Mouse (Mus musculus) stomach, adult 2 months (tissue): Measurements from ENCODE around the gene Npas4. TPM values are rescaled to one million over a fixed set of nuclear protein-coding genes. Genes with fewer than 3 reads are reported as not detected.

ENCODE experiments used
- polyA plus RNA-seq: library from polyadenylated mRNA; depleted of rRNA; stranded (reverse); fragments of >200 nt; gene quantifications from 2 replicates; pipeline ENCODE4 v1.2.3, GENCODE M21; 2012; rRNA removed

Npas4 gene
- 2.9 and 3.7 TPM in 2 replicates for polyA plus RNA-seq

DNA sequence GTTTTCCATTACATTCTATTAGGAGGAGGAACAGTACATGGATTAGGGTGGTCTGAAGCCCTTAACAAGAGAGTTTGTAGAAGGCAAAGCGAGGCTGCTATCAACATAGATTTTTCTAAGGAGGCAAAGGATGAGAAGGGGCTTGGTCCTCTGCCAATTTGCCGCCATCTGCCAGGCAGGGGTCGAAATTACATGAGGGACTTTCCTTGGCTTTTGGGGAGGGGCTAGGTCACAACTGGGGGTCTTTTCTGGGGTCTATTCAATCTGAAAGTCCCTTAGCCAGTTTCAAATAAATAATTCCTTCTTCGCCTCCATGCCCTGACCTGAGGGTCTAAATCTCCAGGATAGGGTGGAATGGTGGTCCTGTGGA, at the start of gene Npas4:
TSS of gene Npas4 (minus strand) at position 61 of the 370 bp plus-strand sequence.

DNA sequence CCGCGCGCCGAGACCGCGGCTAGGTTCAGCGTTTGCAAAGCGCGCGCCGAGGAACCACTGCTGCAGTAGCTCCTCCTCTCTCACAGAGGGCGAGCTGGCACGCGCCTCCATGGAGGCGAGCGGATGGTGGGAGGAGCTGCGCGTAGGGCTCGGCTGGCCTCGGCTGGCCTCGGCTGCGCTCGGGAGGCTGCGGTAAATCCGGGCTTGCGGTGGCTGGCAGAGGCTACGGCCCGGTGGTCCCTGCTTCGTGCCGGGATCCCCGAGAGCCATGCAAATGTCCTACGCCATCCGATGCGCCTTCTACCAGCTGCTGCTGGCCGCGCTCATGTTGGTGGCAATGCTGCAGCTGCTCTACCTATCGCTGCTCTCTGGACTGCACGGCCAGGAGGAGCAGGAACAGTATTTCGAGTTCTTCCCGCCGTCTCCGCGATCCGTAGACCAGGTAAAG, 48.6 kb upstream of the Npas4 start, which contains the start of the genes B4gat1 and AC124502.3:
TSS of gene B4gat1 (plus strand) at position 118 of the 448 bp plus-strand sequence.
TSS of gene AC124502.3 (plus strand) at position 183 of the 448 bp plus-strand sequence.

DNA sequence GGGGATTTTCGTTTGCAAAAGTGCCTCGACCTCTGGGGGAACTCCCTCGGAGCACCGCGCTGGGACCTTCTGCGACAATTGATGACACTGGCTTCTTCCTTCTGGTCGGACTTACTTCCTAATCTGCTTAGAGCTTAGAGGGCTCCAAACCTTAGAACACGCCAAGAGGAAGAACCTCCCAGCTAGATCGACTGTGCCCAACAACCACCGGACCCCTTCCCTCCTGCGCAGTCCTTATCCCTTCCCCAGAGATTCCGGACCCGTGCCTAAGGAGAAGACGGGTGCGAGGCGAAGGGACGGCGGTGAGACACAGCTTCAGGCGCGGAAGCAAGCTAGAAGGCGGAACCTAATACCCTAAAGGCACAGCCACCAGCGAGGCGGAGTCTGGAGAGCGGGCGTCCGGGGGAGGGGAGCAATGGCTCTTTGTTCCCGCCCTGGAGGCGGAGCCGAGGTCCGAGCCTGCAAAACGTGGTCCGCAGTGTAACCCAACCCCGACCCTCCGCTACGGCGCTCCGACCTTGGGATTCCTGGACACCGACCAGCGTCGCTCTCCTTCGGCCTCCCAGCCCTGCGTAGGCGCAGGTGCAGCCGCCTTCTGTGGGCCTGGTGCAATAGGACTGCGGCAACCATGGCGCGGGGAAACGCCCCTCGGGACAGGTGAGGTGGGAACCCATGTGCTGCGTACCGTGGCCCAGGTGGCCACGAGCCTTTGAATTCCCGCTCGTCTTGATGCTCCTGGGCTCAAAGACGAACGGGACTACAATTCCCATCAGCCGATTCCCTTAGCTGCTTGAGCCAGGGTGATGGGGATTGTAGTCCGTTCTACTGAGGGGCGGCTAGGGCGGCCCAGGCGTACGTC, 33.7 kb upstream of the Npas4 start, which contains the start of gene Slc29a2:
TSS of gene Slc29a2 (plus strand) at position 240 of the 859 bp plus-strand sequence.

DNA sequence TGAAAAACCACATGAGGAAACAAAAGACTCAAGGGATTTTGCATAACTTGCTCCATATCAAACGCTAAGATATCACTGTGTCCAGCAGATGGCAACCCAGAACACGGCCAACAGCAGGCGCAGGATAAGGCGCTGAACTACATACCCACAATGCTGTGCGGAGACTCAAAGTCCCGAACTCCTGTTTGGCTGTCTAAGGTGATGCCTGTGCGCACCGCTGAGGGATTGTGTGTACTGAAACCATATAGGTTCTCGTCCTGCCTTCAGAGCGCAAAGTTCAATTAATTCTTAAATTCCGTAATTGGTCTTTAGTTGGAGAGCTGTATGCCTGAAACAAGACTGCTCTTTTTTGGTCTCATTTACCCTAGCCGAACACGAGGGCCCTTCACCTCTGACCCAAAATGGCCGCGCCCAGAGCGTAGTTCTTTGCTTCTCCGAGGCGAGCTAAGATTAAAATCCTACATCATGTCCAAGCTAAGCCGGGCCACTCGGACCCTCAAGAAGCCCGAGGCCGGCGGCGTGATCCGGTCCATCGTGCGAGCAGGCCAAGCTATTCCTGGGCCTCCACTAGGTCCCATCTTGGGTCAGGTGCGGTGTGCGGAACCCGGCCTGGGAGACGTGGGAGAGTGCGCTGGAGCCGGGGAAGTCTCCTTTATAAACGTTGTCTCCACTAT, 28.1 kb downstream of the Npas4 start, which contains the start of gene Mrpl11:
TSS of gene Mrpl11 (plus strand) at position 220 of the 674 bp plus-strand sequence.

GRCm38 (mm10) chr19:4942551-4943252, 47.4 kb downstream of the Npas4 start, which contains the start of gene Peli3:
Peli3 (minus strand) TSS chr19:4943127.

Other genes with a start within 250 kb of the Npas4 start
- gene Rbm4b, start 233.8 kb downstream of the Npas4 start, polyA plus RNA-seq: 1.8 and 1.9 TPM in 2 replicates
- gene Rbm4, start 196.4 kb downstream of the Npas4 start, polyA plus RNA-seq: 7.1 and 8.2 TPM in 2 replicates
- 10.9 and 14.2 TPM in 2 replicates for gene Gm21992, start 178.7 kb downstream of the Npas4 start, polyA plus RNA-seq
- gene Rbm14, start 178.7 kb downstream of the Npas4 start, polyA plus RNA-seq: 32.4 and 33.3 TPM in 2 replicates
- 23.8 and 24.3 TPM in 2 replicates for gene Ccs, start 151.0 kb downstream of the Npas4 start, polyA plus RNA-seq
- gene Ccdc87, start 150.9 kb downstream of the Npas4 start, polyA plus RNA-seq: 0.02 TPM in 1 of 2 replicates, not detected in the other
- 45.7 and 55.3 TPM in 2 replicates for gene Ctsf, start 135.2 kb downstream of the Npas4 start, polyA plus RNA-seq
- 1.5 and 5.9 TPM in 2 replicates for gene Actn3, start 112.4 kb downstream of the Npas4 start, polyA plus RNA-seq
- gene Zdhhc24, start 111.6 kb downstream of the Npas4 start, polyA plus RNA-seq: 12.6 and 15.1 TPM in 2 replicates
- 1.3 and 1.4 TPM in 2 replicates for gene Bbs1, start 83.7 kb downstream of the Npas4 start, polyA plus RNA-seq
- 105 and 113 TPM in 2 replicates for gene Dpp3, start 62.0 kb downstream of the Npas4 start, polyA plus RNA-seq
- 2.4 and 2.7 TPM in 2 replicates for gene Peli3, start 47.2 kb downstream of the Npas4 start, polyA plus RNA-seq
- gene Mrpl11, start 28.2 kb downstream of the Npas4 start, polyA plus RNA-seq: 5.0 and 6.0 TPM in 2 replicates
- 4.5 and 5.5 TPM in 2 replicates for gene Slc29a2, start 33.5 kb upstream of the Npas4 start, polyA plus RNA-seq
- 9.1 and 12.1 TPM in 2 replicates for gene B4gat1, start 48.5 kb upstream of the Npas4 start, polyA plus RNA-seq
- gene AC124502.3, start 48.6 kb upstream of the Npas4 start, polyA plus RNA-seq: 0.42 and 2.6 TPM in 2 replicates
- 70.6 and 73.0 TPM in 2 replicates for gene Brms1, start 51.0 kb upstream of the Npas4 start, polyA plus RNA-seq
- gene Rin1, start 60.2 kb upstream of the Npas4 start, polyA plus RNA-seq: 15.4 and 15.8 TPM in 2 replicates
- 17.7 and 19.4 TPM in 2 replicates for gene Cd248, start 77.8 kb upstream of the Npas4 start, polyA plus RNA-seq
- gene Tmem151a, start 95.2 kb upstream of the Npas4 start, polyA plus RNA-seq: 55.2 and 81.3 TPM in 2 replicates
- gene Yif1a, start 98.2 kb upstream of the Npas4 start, polyA plus RNA-seq: 124 and 160 TPM in 2 replicates
- gene Cnih2, start 108.2 kb upstream of the Npas4 start, polyA plus RNA-seq: 1.8 and 2.7 TPM in 2 replicates
- gene Rab1b, start 116.8 kb upstream of the Npas4 start, polyA plus RNA-seq: 130 and 151 TPM in 2 replicates
- gene Klc2, start 128.2 kb upstream of the Npas4 start, polyA plus RNA-seq: 22.3 and 26.2 TPM in 2 replicates